Mouse (Mus musculus) embryonic fibroblast, embryonic 13.5 days (primary cell): ENCODE measurements at regions not wholly inside any gene's neighbourhood (a gene's known extent, or its start where the extent isn't known, plus 50 kb on each side); places are given as distances from the start of the nearest gene placed in this dataset.

Source experiments
- CTCF ChIP-seq: IDR thresholded peaks from 2 replicates; pipeline ENCODE4 v1.5.1; 2011; ENCODE audit warnings: mild to moderate bottlenecking, control low read depth, low read length, moderate library complexity, borderline replicate concordance; ENCODE audit not compliant: insufficient read depth
- POLR2A ChIP-seq: IDR thresholded peaks from 2 replicates; pipeline ENCODE4 v1.6.1; 2011; ENCODE audit warnings: low read depth, mild to moderate bottlenecking, control low read depth, low read length, moderate library complexity

DNA sequence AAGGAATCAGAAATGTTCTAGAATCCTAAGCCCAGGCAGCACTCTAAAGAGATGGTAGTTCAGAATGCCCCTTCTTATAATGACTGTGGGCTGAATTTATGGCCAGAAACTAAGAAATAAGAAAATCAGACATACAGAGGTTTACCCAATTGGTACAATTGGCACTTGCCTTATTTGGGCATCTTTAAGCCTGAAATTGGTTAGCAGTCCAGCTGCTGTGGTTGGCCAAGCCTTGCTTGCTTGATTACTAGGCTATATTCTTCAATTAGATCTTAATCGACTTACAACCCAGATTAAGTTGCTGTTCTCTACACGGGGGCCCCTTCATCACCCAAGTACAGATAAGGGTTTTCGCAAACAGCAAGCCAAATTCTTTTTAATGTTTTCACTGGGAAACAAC, 60.1 kb upstream of the Thbs1 start:
- TF ChIP-seq POLR2A (no peak), CTCF (no peak)
